Mouse (Mus musculus): Measurements from ENCODE around the gene Musk. TPM values are rescaled to one million over a fixed set of nuclear protein-coding genes. Genes with fewer than 3 reads are reported as not detected.
"Not testable (repeated sequence)": the region's sequence is repeated elsewhere in the genome, so short reads cannot be mapped to it uniquely, and the experiment has no call there.

Musk gene
- not detected for polyA plus RNA-seq (2017; shearing (Covaris generic))

DNA sequence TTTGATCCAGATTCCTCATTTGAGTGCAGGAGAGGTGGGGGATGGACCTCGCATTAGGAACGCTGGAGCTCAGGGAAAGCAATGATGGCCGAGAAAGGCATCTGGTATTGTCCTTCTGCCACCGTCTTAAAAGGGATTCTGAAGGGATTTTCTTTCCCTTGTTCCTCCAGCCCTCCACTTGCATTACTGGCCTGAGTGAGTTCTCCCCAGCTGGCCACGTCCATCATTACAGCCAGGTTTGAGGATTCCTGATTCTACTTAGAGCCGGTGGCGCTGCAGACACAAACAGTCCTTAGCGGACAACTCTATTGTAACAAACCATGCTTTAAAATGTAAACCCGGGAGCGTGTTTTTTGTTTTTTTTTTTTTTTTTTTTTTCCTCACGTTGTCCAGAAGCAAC, at the start of gene Musk:
Gene Musk (plus strand): TSS at position 274 of the 400 bp plus-strand sequence.
- ATAC-seq: no peak

DNA sequence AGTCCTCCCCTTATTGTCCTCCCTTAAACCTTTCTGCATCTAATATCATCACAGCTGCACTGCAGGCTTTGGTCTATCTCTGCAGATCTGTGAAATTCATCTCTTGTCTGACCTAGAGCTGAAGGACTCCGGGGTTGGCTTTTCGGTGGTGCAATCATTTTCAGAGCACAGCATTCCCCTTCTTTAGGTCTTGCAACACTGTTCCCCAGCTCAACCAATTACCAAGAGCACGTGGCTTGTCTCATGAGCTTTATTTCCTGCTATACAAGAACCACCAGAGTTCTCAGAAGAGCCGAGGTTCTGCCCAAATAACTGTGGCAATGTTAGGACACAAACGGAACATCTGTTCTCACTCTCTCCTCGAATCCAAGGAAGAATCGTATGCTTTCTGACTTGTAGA, 45.3 kb upstream of the Musk start:
- ATAC-seq: no peak

DNA sequence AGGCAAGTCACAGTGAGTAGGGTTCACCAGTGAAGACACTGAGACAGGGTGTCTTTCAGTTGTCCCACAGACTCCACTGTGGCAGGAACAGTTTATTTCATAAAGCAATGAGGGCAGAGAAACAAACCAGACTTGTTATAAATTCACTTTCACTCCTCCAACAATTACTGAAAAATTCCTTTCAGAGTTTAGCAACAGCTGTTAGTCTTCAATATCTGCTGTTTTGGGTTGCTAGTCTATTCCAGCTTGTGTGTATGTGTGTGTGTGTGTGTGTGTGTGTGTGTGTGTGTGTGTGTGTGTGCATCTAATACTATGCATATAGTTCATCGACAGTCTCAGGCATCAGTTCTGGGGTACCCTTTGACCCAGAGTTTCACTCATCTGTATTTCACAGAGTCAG, 40.2 kb upstream of the Musk start:
- no peak for ATAC-seq

DNA sequence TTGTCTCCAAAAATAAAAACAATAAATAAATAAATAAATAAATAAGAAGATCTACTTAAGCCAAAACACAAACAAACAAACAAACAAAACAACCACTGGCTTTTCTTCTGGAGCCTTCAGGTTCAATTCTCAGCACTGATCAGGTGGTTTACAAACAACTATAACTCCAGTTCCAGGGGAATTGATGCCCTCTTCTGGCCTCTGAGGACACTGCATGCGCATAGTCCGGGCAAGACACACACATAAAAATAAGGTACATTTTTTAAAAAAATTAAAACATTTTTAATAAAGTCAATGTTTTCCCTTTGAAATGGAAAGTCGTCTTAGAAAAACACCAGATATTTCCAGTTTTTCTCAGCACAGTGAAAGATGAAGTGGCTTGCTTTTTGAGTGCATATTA, 33.4 kb upstream of the Musk start:
- ATAC-seq: no peak

DNA sequence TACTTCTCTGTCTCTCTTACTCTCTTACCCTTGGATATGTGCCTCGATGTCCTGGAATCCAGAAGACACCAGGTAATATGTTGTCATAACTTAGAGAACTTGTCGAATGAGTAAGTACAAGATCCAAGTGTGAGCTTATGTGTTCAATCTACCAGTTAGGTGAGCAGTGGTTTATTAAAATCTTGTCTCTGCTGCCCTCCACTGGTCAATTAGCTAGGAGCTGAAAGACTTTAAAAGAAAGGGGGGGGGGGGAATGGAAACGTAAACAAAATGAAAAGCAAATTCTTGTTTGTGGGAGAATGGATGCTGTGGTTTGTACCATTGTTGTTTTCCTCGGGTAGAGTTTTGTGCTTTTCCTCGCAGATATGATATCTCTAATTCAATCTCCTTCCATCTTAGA, 32.4 kb upstream of the Musk start:
- peak; percentile 41 for ATAC-seq

DNA sequence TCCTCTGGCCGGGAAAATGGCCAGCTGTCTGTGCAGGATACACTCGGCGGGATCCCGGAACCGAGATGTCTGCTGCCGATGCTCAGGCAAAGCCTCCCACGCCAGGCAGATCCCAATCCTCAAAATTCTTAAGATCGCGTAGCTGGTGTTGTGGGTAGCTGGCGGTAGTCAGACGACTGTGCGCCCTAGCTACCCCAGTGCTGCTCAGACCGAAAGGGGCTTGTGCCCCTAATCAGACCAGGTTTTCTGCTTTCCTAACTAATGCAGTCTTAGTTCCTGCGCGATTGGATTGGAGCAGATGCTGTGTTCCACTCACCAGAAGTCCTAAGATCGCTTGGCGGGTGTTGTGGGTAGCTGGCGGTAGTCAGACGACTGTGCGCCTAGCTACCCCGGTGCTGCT, 25.0 kb upstream of the Musk start:
- not testable (repeated sequence) for ATAC-seq

DNA sequence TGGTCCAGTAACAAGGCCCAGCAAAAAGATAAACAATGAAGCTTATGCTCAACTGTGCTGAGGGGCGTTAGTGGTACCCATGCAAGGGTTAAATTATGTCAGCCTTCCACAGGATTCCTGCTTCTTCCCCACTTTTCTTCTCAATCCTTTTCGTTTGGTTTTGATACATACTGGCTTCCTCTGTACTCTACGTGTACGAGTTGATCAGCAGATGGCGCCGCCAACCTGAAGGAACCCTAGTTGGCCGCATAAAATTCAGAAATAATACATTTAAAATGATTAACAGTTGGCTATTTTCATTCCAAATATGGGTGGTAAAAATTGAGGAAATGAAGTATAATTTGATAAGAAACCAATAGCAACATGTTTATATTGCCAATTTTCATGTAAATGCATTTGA, 19.5 kb upstream of the Musk start:
- ATAC-seq: no peak

DNA sequence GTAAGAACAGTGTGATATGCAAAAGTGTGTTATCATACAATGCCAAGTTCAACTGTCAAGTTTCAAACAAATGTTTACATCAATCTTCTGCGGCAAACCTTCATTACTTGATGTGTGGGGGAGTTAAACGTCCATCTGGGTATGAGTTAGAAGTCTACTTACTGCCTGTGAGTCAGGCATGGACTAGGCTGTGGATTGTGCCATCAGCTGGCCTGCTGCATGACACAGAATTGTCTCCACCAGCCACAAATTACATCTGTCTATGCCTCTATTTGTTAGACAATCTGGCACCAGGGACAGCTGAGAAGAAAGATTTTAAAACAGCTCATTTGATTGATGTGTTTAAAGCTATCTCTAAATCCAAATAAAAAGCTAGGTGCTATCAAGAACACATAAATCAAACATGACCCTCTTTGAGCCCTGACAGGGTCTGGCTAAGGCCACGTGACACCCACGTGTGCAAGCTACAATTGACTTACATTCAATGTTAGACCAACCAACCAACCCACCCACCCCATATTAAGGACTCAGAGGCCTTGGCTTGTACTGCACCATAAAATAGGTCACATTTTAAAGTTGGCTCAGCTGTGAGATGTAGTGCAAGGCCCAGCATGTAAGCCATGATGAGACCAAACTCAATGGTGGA, 16.7 kb upstream of the Musk start:
- no peak for ATAC-seq

DNA sequence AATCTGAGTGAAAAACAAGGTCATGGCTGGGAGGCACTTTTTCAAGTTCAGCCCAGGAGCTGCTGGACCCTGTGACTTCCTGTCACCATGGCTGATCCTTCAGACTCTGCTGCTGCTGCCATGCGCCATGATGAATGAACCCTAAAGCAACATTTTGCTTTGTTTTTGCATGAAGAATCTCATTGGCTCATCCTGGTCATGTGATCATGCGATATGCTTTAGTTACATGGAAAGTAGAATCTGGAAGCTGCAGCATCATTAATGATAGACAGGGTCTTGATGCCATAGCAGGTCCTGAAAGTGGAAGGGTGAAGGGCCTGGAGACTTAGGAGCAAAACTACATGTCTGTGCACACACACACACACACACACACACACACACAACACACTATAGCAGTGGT, 15.8 kb upstream of the Musk start:
- ATAC-seq: no peak

DNA sequence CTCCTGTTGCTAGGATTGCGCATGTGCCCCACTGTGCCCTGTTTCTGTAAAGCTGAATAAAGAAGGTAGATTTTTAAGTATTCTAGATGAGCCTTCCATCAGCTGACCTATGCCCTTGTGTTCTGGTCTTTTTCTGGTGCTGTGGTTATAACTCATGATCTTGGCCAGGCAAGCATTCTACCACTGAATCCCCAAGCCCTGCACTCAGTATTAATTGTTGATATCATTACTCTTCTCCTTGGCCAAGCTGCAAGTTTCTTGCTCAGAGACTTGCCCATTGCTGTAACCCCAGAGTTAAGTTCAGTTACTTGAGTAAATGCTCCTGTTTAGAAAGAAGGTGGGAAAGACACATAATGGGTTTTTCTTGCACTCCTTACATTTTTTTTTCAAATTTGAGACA, 14.8 kb upstream of the Musk start:
- no peak for ATAC-seq

DNA sequence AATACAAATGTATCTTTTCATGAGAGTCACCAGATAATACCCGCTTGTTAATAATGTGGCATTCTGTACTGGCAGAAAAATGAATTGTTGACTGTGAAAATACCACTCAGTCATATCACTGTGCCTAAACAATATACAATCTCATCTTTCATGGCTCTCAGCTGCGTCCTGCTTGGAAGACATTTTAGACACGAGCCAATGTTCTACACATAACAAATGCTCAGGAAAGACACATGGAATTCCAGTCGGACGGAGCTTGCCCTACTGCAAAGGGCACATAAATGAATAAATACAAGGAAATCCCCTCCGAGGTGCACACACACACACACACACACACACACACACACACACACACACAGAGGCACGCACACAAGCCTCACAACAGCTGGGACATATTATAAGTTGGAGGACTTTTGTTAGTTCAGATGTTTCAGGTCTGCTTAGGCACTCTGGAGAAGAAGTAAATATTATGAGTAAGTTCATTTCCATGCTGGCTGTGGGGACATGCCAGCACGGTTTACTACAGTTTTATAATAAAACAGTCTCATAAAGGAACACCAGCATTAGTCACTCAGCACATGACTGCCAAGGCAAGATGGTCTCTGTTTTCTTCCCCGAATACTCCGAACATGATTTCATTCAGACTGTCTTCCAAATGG, 14.1 kb upstream of the Musk start:
- no peak for ATAC-seq

DNA sequence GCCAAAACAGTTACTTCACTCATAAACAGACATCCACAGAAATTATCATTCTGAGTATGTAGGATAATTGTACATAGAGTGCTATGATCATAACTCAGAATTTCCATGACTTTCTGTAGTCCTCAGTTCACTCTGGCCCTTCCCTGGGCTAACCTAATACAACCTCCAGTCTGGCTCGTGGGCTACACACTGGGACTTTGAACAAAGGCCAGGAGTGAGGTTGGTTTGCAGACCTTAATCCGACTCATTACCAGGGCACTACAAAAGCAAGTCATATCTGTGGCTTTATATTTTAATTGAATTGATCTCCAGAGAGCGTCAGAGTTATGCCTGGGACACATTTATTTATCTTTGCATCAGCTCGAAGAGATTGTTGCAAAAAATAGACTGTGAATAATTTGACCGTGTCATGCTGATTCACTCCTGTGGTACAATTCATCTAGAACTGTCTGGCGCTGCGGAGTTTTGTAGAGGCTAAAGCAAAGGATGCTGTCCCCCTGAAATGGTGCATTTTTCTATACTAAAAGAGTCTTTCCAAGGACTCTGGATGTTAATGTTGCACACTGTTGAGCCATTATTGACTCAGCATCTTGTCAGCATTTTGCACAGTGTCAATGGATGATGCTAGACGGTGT, 10.4 kb upstream of the Musk start:
- ATAC-seq: no peak

DNA sequence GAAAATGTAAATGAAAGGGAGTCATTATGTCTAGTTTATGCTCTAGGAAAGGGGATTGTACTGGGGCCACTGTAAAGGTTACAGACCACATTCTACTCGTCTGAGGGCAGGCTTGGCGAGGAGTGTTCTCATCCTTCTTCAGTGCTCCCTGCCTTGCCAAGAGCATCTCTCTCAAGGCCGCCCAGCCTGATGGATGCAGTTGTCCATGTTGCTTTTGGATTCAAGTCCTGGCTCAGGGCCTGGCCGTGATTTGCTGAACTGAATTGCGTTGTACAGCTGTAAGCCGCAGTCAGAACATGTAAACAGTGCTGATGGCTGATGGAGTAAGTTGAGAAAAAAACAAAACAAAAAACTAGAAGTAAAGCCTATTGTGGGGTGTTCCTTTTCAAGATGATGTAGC, 7.4 kb upstream of the Musk start:
- ATAC-seq: no peak

DNA sequence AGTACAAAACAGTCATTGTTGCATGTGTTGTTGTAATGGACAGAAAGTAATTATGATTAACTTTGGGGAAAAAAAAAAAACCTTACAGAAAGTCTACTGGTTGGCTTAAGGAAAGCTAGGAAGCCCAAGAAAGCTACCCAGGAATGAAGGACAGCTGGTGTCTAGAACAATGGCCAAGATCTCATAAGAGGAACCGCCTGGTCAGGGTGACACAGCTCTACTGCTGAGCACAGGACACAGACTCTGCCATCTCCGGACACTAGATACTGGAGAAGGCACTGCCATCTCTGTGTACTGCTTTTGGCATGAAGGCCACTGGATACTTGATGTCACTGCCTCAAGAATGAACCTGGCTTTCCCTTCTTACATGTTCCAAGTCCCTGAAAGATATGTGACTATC, 5.6 kb upstream of the Musk start:
- no peak for ATAC-seq

DNA sequence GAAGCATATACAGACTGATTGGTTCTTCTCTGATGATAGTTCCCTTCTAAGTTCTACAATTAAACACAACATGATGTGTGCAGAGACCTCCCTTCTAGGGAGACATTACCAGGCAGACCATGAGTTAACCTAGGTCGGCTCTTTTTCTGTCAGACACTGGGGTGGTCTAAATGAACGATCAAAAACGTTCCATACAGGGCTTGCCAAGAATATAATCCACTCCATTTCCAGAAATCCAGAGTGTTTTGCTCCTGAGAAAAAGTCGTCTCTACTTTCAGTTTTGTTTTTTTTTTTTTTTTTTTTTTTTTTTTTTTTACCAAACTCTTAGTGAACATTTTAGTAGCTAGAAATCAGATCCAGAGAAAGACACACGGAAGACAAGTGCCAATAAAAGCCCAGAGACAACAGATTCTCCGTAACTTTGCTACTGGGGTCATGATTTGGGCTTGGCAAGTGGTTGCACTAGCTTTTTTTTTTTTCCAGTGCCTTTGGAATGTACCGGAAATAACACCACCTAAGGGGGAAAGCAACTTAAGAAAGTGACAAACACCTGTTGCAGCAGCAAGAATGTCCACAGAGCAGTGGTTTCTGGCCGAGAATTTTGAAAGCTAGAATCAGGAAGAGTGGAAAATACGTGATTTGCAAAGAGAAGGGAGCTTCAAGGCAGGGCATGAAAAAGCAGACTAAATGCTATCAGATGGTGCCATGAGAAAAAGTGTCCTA, 769 bp downstream of the Musk start:
- ATAC-seq: no peak

DNA sequence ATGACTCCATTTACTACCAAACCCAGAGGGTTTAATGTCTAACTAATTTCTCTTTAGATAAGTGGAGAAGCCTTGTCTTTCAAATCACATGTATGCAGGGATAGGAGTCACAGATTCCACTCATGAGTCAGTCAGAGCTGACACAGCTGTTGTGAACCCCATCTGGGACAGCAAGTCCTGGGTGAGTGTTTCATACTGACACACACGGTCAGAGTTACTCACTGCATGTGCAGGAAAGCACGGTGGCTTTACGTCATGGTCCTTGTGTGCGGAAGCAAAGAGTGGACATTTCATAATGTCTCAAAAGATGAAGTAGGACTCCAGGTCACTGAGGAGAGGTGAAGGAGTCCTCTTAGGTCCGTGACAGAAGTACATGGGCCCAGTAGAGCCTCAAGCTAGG, 3.0 kb downstream of the Musk start:
- no peak for ATAC-seq

DNA sequence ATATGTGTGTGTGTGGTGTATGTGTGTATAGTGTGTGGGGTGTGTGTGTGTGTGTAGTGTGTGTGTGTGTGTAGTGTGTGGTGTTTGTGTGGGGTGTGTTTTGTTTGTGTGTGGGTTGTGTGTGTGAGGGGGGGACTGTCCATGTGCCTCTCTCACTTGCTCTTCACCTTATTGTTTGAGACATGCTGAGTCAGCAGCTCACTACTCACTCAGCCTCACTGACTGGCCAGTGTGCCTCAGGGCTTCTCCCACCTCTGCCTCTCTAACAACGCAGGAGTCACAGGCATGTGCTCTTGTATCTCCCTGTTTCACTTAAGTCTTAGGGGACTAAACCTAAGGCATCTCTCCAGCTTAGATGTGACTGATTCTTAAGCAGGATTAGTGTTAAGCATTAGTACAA, 6.1 kb downstream of the Musk start:
- no peak for ATAC-seq

DNA sequence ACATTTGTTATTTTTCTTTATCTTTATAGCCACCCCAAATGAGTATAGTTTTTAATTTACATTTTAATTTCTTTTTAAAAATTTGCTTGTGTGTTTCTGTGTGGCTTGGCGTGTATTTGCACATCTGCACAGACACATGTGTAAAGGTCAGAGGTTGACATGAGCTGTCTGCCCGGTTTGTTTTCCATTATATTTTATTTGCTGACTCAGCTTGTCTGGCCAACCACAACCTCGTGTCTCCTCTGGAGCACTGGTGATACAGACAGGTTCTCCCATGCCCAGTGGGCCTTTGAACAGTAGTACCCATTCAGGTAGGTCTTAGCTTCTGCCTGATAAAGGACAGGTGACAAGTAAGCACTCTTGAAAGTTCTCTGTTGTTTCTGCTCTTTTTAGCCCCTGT, 7.3 kb downstream of the Musk start:
- no peak for ATAC-seq

DNA sequence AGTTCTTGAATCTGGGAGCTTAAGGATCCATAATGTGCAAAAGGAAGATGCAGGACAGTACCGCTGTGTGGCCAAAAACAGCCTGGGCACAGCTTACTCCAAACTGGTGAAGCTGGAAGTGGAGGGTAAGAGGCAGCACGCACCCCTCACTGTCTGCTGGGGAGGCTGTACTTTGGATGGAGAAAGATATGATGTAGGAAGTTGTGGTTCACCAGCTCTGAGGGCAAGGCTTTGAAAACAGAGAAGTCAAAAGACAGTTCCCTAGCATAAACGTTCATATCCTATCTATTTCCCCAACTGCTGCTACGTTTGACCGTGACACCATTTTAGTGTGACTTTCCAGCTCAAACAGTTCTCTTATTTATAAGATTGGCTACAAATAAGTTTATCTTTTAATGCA, 18.1 kb downstream of the Musk start:
- no peak for ATAC-seq

DNA sequence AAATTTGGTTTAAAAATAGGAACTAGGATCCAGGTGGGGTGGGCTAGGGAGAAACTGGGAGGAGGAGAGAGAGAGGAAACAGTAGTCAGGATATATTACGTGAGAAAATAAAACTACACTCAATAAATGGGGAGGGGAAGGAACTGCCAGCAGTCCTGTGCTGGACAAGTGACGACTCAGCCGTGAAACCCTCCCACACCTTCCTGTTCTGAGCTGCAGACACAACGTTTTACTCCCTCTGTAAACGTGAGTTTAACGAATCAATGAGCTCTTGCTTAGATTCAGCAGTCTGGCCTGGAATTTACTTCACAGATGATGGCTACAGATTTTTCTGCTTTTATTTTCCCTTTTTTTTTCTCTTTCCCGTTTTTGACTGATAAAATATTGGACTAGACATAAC, 18.8 kb downstream of the Musk start:
- no peak for ATAC-seq

DNA sequence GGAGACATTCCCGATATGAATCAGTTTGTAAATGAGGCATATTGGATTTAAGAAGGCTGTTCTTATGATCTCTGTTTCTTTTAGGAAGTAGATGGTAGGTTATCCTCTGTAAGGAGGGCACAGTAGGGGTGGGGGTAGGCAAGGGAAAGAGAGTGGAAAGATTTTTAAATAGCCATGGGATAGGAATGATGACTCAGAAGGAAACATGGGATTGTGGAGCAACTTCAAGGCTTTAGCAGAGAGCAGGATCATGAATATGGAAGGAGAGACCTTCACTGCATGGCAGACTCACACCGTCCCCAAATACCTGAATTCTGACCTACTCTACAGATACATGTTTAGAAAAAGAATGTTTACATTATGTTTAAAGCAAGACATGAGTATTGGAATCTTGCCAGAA, 21.7 kb downstream of the Musk start:
- no peak for ATAC-seq

DNA sequence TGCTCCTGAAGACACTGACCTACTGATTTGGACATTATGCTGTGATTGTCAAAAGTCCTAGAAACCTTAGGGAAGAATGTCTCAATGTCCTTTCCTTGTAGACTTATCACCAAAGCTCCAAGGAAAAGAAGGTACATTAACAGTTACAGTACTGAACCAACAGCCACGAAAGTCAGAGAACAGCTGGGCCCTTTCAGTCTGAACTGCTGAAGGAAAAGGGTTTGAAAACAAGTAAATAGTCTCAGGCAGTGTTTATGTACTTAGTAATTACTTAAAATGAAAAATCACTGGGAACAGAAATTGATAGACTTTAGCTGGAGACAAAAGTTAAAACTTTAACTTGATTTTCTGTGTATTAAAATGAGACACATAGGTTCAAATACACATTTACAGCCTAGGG, 27.6 kb downstream of the Musk start:
- no peak for ATAC-seq

DNA sequence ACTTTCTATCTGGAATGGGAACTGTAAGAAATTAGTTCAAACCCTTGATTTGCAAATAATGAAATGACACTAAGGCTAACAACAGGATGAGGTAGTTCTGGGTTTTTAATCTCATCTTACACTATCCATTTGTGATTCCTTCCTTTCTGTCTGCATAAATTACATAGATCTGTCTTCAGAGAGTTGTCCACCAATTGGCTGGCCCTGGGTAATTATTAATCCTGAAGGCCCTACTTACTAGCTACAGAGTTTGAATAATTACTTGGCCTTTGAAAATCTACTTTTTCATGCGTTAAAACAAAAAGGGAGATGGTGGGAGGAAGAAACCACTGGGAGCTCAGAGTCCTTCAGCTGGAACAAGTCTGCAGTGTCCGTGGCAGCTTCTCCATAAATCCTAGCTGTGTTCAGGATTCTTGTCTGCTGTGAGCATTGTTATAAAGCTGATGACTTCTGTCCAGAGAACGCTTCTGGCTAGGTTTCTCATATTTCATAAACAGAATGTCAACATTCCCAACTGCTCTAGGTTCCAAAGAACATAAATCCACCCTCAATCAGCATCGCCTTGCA, 29.3 kb downstream of the Musk start:
- no peak for ATAC-seq

All from inflammation-experienced regulatory T-cells, adult 6 months (primary cell).